Mouse (Mus musculus) natural killer cell, adult 2 months (primary cell): ENCODE results near the gene Ptpn4.
A peak's percentile ranks its signal among the peaks of the same experiment; 100 is the strongest.

ENCODE experiments used
- DNase-seq, 2 experiments: peaks; one replicate each; pipeline ENCODE4 v3.0.0; 2022; ENCODE audit warnings: low spot score in 2 of 2

Ptpn4 gene

DNA sequence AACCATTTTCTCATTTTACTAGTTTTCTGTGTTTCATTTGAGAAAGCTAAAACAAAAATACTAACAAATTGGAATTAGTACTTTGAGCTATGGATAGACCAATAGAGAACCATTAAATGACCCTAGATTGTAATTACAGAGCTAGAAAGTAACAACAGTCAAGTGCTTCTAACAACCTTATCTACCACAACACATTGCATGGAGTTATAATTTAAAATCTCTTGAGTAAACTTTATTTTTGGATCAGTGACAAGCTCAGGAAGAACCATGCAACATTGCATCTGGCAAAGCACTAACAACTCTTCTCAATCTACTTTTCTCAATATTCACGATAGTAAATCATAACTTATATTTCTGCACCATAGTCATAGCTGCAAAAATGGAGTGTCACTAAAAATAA, 29.7 kb downstream of the Ptpn4 start:
- DNase-seq, result no peak

GRCm38 (mm10) chr1:119805984-119806383, 31.4 kb downstream of the Ptpn4 start:
- no peak for DNase-seq

DNA sequence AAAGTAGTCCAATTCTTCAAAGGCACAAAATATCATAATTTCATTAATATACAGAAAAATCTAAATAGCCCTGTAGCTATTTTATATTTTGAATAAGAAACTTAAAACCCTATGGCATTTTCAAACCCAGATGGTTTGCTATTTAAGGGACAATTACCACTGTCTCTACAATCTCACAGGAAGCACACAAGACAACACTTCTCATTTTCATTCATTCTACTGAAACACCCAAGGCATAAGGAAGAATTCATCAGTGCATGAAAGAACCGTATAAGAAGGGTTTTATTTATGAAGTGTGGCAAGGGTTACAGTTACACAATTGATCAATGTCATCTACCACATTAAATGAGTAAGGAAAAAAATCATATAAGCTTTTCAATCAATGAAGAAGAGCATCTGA, 32.8 kb downstream of the Ptpn4 start:
- no peak for DNase-seq

DNA sequence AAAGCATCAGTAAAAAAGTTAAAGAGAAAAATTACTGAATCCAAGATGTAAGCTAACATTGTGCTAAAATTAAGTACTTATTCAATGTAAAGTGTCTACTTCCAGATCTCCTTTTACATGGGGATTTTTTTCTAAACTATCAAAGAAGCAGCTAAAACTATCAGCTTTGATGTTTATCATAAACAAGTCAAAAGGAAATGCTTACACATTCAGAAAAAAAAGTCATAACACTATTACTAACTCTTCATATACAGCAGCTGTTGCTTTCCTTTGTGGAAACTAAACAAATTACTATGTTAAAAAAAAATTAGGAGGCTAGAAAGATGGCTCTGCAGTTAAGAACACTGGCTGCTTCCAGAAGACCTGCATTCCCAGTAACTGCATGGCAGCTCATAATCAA, 42.2 kb downstream of the Ptpn4 start:
- DNase-seq, result no peak

DNA sequence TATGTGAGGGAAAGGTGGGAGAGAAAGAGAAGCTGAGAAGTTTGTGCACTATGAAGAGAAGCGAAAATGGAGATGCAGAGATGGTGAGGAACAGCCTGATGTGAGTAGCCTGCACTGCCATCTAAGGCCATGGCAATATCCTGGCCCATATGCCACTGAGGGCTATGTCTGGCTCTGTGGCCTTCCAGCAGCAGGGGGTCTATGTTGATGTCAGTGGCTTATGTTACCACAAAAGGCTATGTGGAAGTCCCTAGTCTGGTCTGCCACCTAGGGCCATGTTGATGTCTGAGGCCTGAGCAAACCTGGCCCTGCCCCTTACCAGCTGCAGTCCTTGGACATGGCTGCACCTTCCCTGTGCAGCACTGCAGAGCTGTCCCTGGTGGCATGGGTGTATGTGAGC, 43.1 kb downstream of the Ptpn4 start:
- DNase-seq, result no peak

DNA sequence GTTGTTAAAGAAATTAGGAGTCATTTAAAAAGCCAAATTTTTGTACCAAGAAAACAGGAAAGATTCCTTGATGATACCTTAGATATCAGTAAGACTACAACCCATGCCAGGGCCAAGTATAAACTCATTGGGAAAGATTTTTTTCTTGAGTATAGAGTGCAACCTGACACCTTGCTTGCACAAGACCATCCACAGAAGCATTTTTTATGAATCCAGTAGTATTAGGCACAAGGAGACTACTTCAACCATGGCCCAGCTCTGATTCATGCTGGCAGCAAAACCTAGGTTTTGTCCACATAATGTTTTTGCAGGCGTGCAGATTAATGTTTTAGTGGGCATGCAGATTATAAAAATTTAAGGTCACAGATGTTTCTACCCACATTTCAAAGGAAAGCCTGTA, 46.8 kb downstream of the Ptpn4 start:
- no peak for DNase-seq

- DNase-seq, result no peak
Measured at GRCm38 (mm10) chr1:119775915-119776314, 61.5 kb downstream of the Ptpn4 start.

GRCm38 (mm10) chr1:119735692-119736091, 101.7 kb downstream of the Ptpn4 start:
- no peak for DNase-seq

- no peak for DNase-seq
Measured at GRCm38 (mm10) chr1:119734801-119735200, 102.6 kb downstream of the Ptpn4 start.

- no peak for DNase-seq
Measured at GRCm38 (mm10) chr1:119731166-119731565, 106.2 kb downstream of the Ptpn4 start.

GRCm38 (mm10) chr1:119713017-119713416, 124.4 kb downstream of the Ptpn4 start:
- peak in 1 of 2 experiments; percentile 15 for DNase-seq

- no peak for DNase-seq
Measured at GRCm38 (mm10) chr1:119706471-119707217, 130.8 kb downstream of the Ptpn4 start.

DNA sequence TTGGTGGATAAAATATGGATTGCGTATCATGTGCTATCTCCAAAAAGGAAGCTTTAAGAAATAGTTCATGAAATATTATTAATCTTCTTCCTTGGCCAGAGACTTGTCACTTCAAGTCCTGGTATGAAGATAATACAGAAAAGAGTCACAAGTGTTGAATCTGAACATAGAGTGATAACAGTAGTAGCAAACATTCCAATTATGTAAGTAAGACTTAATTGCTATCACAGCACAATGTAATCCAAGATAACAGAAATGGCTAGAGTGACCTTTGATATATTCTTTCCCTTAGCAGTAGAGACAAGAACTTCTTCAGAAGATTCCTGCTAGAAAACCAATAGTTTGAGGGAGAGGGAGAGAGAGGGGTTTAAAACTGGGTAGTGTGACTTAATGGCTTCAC, 140.6 kb downstream of the Ptpn4 start:
- DNase-seq, result no peak

DNA sequence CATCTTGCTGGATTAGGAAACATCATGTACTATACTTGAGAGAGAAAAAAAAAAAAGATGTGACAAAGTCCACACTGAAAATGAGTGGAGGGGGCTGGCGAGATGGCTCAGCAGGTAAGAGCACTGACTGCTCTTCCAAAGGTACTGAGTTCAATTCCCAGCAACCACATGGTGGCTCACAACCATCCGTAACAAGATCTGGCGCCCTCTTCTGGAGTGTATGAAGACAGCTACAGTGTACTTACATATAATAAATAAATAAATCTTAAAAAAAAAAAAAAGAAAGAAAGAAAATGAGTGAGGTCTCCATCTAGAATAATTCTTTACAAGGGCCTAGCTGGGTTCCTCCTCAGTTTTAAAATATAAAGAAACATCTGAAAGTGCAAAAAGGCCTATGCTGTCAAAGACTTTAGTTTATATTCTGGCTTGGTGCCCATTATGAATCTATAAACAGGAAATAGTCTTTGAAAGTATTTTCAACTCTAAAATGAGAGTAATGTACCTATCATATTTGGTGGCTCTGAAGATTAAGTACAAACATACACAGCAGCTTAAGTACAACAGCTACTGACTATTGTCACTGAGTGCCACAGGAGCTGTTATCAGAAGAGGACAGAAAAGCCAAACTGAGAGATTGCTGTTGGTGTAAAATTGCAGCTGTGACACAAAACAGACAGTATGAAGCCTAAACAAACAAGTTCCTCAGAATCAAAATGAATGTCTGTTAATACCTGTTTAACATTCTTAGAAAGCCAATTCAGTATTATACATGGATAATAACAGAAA, 151.4 kb downstream of the Ptpn4 start:
- no peak for DNase-seq

- no peak for DNase-seq
Measured at GRCm38 (mm10) chr1:119681663-119682213, 155.7 kb downstream of the Ptpn4 start.

DNA sequence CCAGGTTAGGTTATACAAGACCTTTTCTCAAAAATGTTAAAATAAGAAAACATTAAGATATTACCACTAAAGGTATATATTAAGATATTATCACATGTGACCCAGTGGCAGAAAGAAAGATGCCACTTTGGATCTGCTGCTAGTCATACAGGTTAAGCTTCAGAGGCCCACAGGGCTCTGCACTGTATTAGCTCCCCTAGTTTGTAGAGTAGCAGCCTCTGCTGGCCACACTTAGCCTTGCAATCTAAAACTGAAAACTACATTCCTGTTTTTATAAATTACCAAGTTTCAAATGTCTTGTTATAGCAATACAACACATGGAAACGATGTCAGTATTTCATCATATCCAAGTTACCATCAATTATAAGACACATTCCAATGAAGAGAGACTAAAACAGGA, 162.4 kb downstream of the Ptpn4 start:
- DNase-seq, result no peak

DNA sequence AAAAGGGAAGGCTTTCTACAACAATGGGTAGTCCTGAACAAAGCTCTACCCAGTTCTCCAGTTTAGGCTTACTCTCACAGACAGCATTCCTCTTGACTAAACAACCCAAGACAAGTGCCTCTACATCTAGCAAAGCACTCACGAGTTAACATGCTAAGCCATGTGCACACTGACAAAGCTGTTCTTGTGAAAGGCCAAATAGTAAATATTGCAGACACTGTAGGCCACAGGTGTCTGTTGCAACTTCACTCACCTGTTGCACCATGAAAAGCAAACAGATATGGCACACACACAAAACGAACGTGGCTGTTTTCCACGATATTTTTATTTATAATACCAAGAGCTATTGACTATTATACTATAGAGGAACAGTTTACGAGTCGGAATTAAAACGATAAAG, 170.5 kb downstream of the Ptpn4 start:
- no peak for DNase-seq

DNA sequence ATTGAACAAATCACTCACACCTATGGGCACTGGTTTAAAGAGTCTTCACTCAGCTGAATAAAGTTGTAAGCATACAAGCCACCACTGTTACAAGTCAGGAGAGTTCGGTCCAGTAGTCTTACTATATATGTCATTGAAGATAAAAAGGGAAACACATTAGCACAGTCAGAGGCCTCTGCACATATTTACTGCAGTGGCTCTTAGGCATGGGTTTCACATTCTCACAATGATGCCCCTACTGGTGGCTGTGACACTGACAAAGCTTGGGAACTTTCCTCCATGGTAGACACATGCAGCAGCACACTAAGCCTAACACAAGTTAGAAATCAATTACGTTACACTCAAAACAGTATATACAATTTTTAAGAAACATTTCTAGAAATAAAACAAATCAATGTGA, 183.1 kb downstream of the Ptpn4 start:
- no peak for DNase-seq

DNA sequence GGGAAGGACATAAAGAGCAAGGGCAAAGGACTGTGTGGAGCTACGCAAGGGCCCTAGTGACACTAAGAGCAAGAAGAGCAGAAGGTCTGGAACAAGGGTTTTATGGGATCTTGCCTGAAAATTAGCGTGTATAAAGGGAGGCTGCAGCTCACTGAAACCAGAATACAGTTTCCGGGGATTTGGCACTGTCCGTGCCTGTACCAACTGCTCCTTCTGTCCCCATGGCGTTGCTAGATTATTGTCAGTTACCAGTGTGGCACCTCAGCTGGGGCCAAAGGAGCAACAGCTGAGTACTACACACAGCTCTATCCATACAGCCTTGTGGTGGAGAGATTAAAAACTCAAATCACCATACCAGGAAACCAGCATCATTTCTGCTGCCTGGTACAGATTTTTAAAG, 187.0 kb downstream of the Ptpn4 start:
- DNase-seq, result no peak

DNA sequence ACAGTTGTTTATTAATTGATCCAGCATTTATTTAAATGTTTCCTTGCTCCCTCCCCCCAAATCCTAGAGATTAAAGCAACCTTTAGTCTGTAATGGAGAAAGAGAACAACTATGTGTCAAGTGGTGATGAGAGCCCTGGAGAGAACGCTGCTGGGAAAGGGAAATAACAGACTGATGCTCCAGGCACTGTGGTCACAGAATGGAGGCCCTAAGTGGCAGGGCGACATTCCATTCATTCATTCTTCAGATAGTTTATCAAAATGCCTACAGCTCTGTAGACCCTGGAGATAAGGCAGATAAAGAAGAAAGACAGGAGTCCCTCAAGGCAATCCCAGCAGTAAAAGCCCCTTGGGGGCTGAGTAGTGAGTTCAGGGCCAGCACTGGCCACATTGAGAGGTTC, 187.8 kb downstream of the Ptpn4 start:
- no peak for DNase-seq

- peak; percentile 16 to 53 for DNase-seq
Measured at GRCm38 (mm10) chr1:119648205-119649111, 189.0 kb downstream of the Ptpn4 start, which contains the start of gene Epb41l5. Epb41l5 (minus strand) TSS chr1:119649000.

DNA sequence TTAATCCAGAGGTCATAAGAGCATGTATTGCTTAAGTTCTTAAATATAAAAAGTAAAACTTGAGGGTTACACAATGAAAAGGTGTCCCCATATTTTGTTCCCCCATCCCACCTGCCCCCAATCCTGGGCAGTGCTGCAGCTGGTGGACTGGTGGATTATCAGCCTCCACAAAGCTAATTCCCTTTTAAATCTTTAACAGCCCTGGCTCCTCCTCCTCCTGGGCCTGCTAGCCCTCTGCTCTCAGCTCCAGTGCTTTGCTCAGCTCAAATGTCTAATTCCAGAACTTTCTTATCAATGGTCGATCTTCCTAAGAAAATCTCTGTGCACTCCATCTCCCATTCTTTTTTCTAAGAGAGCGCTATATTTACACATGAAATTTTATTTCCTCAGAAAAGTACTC, 191.1 kb downstream of the Ptpn4 start:
- no peak for DNase-seq
